8 mouse cellular contexts compared by ENCODE assay signal in the genomic region with DNA sequence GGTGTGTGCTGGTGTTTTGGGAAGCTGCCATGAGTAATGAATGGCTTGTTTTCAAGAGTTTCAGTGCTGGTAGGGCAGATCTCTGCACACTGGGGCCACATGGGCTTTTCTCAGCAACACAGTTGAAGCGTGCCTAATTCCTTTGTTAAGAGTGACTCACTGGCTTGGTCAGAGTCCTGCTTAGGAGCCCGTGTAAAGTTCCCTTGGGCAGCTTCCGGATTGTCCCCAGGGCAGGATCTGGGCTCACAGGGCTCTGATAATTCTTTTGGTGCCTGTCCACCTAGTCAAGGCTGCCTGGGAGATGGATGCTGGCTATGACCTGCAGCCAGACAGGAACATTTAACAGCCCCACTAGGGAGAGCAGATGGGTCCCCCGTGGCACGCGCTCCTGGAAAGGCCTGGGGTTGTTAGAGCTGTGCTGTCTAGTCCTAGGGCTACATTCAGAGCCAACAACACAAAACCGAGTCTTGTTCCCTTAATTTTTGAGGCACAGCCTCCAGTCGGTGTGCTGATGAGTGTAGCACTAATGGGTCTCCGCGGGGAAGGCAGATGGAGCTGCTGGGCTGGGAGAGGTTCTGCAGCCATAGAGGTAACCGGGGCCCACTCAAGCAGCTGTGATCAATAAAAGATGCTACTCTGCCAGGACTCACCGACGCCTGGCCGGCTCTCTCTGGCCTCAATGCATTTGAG. TPM values are rescaled to one million over a fixed set of nuclear protein-coding genes. Genes with fewer than 3 reads are reported as not detected.
DNase-seq lines count a peak whose midpoint lies in the region; ATAC-seq and TF ChIP-seq lines count a peak whose summit lies in the region.

No protein-coding gene starts in this region.

- TF ChIP-seq CTCF in cortical plate, adult 2 months (IDR thresholded peaks at IDR 0.05; ENCODE audit: extremely low read depth, insufficient read depth, low read length), result no peak

- no peak overlapping the region; the same call in 1 of the 2 replicates for H3K9ac ChIP-seq in stomach, embryonic 16.5 days (ENCODE audit: low read length)
- H3K9ac ChIP-seq in liver, embryonic 11.5 days (ENCODE audit: low read depth, low read length), result no peak overlapping the region

- WGBS in stomach, embryonic 16.5 days, result 49% methylated on average over 14 of the region's 14 CpGs
- WGBS in liver, embryonic 11.5 days, result 75% methylated on average over 14 of the region's 14 CpGs

- DNase-seq in layer of hippocampus, adult 11-12 months (ENCODE audit: low spot score), result peak; percentile 59
- no peak for DNase-seq in layer of hippocampus, adult 9-10 months (ENCODE audit: low spot score)
- DNase-seq in gastrocnemius, postnatal 10 days, result peak; percentile 31
- DNase-seq in kidney, adult 9 months, result peak; percentile 79
- peak; percentile 62 for DNase-seq in lung, postnatal 10 days
- no peak for DNase-seq in liver, embryonic 11.5 days (ENCODE audit: low spot score)

- peaks cover 2% of the 10 kb centered on the region; the same call in 1 of the 2 replicates for H3K4me1 ChIP-seq in cortical plate, adult 2 months (ENCODE audit: control insufficient read depth, insufficient read depth, low read length)
- H3K4me1 ChIP-seq in stomach, embryonic 16.5 days (ENCODE audit: control insufficient read depth, insufficient read depth, low read length), result 0 out of 2 replicates have a peak, but pooled peaks cover 8% of the 10 kb centered on the region
- no peaks in the 10 kb centered on the region for H3K4me1 ChIP-seq in liver, embryonic 11.5 days (replicated peaks; ENCODE audit: control insufficient read depth, insufficient read depth, low read length)

- ATAC-seq in stomach, embryonic 16.5 days (ENCODE audit: insufficient read depth, low FRiP score), result peak; percentile 57
- no peak for ATAC-seq in liver, embryonic 11.5 days (replicated peaks; ENCODE audit: low FRiP score)

- H3K27me3 ChIP-seq in stomach, embryonic 16.5 days (ENCODE audit: control insufficient read depth, insufficient read depth, low read length), result no peaks in the 10 kb centered on the region
- no peaks in the 10 kb centered on the region for H3K27me3 ChIP-seq in liver, embryonic 11.5 days (replicated peaks; ENCODE audit: control insufficient read depth, insufficient read depth, low read length)

- no peak overlapping the region for H3K4me3 ChIP-seq in cortical plate, adult 2 months (ENCODE audit: insufficient read depth, low read length)
- H3K4me3 ChIP-seq in stomach, embryonic 16.5 days (replicated peaks; ENCODE audit: low read length), result no peak overlapping the region
- H3K4me3 ChIP-seq in liver, embryonic 11.5 days (ENCODE audit: low read depth, low read length), result no peak overlapping the region

- peaks cover 5% of the 10 kb centered on the region; the same call in 1 of the 2 replicates for H3K9me3 ChIP-seq in stomach, embryonic 16.5 days (replicated peaks; ENCODE audit: control insufficient read depth, low read length)
- H3K9me3 ChIP-seq in liver, embryonic 11.5 days (ENCODE audit: control insufficient read depth, low read length), result no peaks in the 10 kb centered on the region

- H3K27ac ChIP-seq in cortical plate, adult 2 months (ENCODE audit: insufficient read depth, low read length), result peak overlapping the region; percentile 55; the same call in 1 of the 2 replicates
- no peak overlapping the region for H3K27ac ChIP-seq in stomach, embryonic 16.5 days (ENCODE audit: low read length)
- no peak overlapping the region for H3K27ac ChIP-seq in liver, embryonic 11.5 days (ENCODE audit: low read depth, low read length)

- peaks cover 18% of the 10 kb centered on the region for H3K36me3 ChIP-seq in stomach, embryonic 16.5 days (ENCODE audit: control insufficient read depth, insufficient read depth, low read length)
- H3K36me3 ChIP-seq in liver, embryonic 11.5 days (ENCODE audit: control insufficient read depth, insufficient read depth, low read length), result peaks cover 14% of the 10 kb centered on the region; the same call in 1 of the 2 replicates

- no peak for TF ChIP-seq POLR2A in cortical plate, adult 2 months (IDR thresholded peaks at IDR 0.05; ENCODE audit: extremely low read depth, insufficient read depth, low read length)

- no peak overlapping the region for H3K4me2 ChIP-seq in stomach, embryonic 16.5 days (ENCODE audit: low read depth, low read length)
- no peak overlapping the region for H3K4me2 ChIP-seq in liver, embryonic 11.5 days

RNA-seq across cellular contexts. Expression of gene Pepd, which starts 27.2 kb away (rescaled TPM):
- polyA plus RNA-seq in cortical plate, adult 2 months (2012; rRNA removed), result 39.3 and 39.6 TPM in 2 replicates
- 10 to 100 TPM; 28.7 to 29.8 TPM for total RNA-seq in gastrocnemius, postnatal 10 days (2021)
- polyA plus RNA-seq in stomach, embryonic 16.5 days (2015; fragmentation: Nextera tagmentation; extraction: Ambion mirVana), result 64.6 and 66.9 TPM in 2 replicates
- 53.4 and 55.7 TPM in 2 replicates for polyA plus RNA-seq in liver, embryonic 11.5 days (2014; fragmentation: Nextera tagmentation; extraction: Ambion mirVana)

Comparison
In these comparisons a context has a peak if more than half of its experiments do, and no peak if none do; other contexts are left out.
1. DNase-seq: peak in layer of hippocampus, adult 11-12 months (single experiment), gastrocnemius, postnatal 10 days (single experiment), kidney, adult 9 months (single experiment) and lung, postnatal 10 days (single experiment); none in layer of hippocampus, adult 9-10 months (single experiment) and liver, embryonic 11.5 days (single experiment).